Mouse (Mus musculus) embryonic facial prominence, embryonic 15.5 days (tissue): Measurements from ENCODE around the gene Rprml. TPM values are rescaled to one million over a fixed set of nuclear protein-coding genes. Genes with fewer than 3 reads are reported as not detected.
A peak's percentile ranks its signal among the peaks of the same experiment; 100 is the strongest.

Experiments used
- ATAC-seq: fragments of 200-750 bp; cut with Nextera tagmentation; 2 replicates; pipeline ENCODE4 v1.8.0; 2017; ENCODE audit warnings: low read depth, moderate TSS enrichment; ENCODE audit not compliant: insufficient number of reproducible peaks, low FRiP score, low TSS enrichment
- H3K27ac ChIP-seq: fragments of 300-500 bp; sonication (generic); replicated peaks from 2 replicates; pipeline ENCODE4 v1.5.1; 2015; ENCODE audit warnings: mild to moderate bottlenecking, inconsistent platforms
- H3K27me3 ChIP-seq: fragments of 300-500 bp; sonication (generic); 2 replicates; pipeline ENCODE4 v1.6.1; 2015; ENCODE audit warnings: inconsistent platforms
- H3K36me3 ChIP-seq: fragments of 300-500 bp; sonication (generic); 2 replicates; pipeline ENCODE4 v1.6.1; 2015; ENCODE audit warnings: mild to moderate bottlenecking, inconsistent platforms
- H3K4me1 ChIP-seq: fragments of 300-500 bp; sonication (generic); 2 replicates; pipeline ENCODE4 v1.6.1; 2015; ENCODE audit warnings: inconsistent platforms
- H3K4me2 ChIP-seq: fragments of 300-500 bp; sonication (generic); replicated peaks from 2 replicates; pipeline ENCODE4 v1.6.1; 2015; ENCODE audit warnings: mild to moderate bottlenecking, inconsistent platforms
- H3K4me3 ChIP-seq: fragments of 300-500 bp; sonication (generic); replicated peaks from 2 replicates; pipeline ENCODE4 v1.5.1; 2015; ENCODE audit warnings: mild to moderate bottlenecking, inconsistent platforms
- H3K9ac ChIP-seq: fragments of 300-500 bp; sonication (generic); 2 replicates; pipeline ENCODE4 v1.6.1; 2015; ENCODE audit warnings: inconsistent platforms
- H3K9me3 ChIP-seq: fragments of 300-500 bp; sonication (generic); replicated peaks from 2 replicates; pipeline ENCODE4 v1.6.1; 2016; ENCODE audit warnings: inconsistent platforms
- WGBS: fragments of 180-500 bp; shearing (Covaris S2); methylation state at CpG from one replicate; pipeline ENCODE4 v1.1.7; 2015; 5-methylcytosine and 5-hydroxymethylcytosine counted together
- polyA plus RNA-seq: library from polyadenylated mRNA; unstranded; fragments of >200 nt; fragmentation: Nextera tagmentation; extraction: Ambion mirVana; gene quantifications from 2 replicates; pipeline ENCODE4 v1.2.1, GENCODE M21; 2015

Rprml gene
- 0.22 and 0.32 TPM in 2 replicates for polyA plus RNA-seq

- peak within 1 kb of the TSS; percentile 82 for H3K4me2 ChIP-seq
- no peaks in the 10 kb centered on the region for H3K9me3 ChIP-seq
- H3K27me3 ChIP-seq, result peaks cover 88% of the 10 kb centered on the region
- under 1% methylated on average over 71 of the region's 71 CpGs for WGBS
- peaks cover 18% of the 10 kb centered on the region for H3K4me1 ChIP-seq
- H3K36me3 ChIP-seq, result no peaks in the 10 kb centered on the region
- ATAC-seq, result no peak
- peak within 1 kb of the TSS; percentile 42 for H3K4me3 ChIP-seq
- H3K27ac ChIP-seq, result no peak within 1 kb of the TSS
- 0 out of 2 replicates have a peak within 1 kb of the TSS, but pooled peaks have one; percentile 10 for H3K9ac ChIP-seq
Observed at GRCm38 (mm10) chr11:103649301-103649982, at the start of gene Rprml. TSS of gene Rprml (plus strand) at chr11:103649570.

DNA sequence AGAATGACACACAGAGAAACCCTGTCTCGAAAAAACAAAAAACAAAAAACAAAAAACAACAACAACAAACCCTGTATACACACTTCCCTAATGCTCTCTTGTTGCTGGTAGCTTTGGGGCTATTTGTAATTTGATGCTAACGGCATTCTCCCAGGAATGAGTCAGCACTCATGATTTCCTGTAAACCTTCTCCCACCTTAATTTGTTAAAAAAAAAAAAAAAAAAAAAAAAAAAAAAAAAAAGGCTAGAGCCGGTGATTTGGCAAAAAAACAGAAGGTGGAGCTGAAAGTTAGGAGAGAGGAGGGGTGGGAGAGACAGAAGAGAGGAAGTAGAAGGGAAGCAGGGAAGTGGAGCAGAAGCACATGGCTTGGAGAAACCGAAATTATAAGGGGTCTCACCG, 42.8 kb upstream of the Rprml start:
- Histone ChIP-seq H3K4me3 (no peak overlapping the region), H3K36me3 (no peaks in the 10 kb centered on the region), H3K9me3 (no peaks in the 10 kb centered on the region), H3K27me3 (no peaks in the 10 kb centered on the region), H3K4me1 (no peaks in the 10 kb centered on the region), H3K9ac (no peak overlapping the region), H3K4me2 (no peak overlapping the region), H3K27ac (no peak overlapping the region)
- no peak for ATAC-seq
- 52% methylated on average over 5 of the region's 5 CpGs for WGBS

- Histone ChIP-seq H3K27me3 (no peaks in the 10 kb centered on the region), H3K4me1 (no peaks in the 10 kb centered on the region), H3K9ac (no peak overlapping the region), H3K36me3 (no peaks in the 10 kb centered on the region), H3K4me3 (no peak overlapping the region), H3K9me3 (no peaks in the 10 kb centered on the region), H3K4me2 (no peak overlapping the region), H3K27ac (no peak overlapping the region)
- ATAC-seq, result no peak
- WGBS, result 88% methylated on average over 2 of the region's 2 CpGs
Observed at GRCm38 (mm10) chr11:103610772-103611171, 38.6 kb upstream of the Rprml start.

GRCm38 (mm10) chr11:103621040-103621439, 28.3 kb upstream of the Rprml start, which contains the start of gene Gm884:
TSS of gene Gm884 (minus strand) at chr11:103621140.
- no peak for ATAC-seq
- WGBS, result 81% methylated on average over 9 of the region's 9 CpGs
- no peak within 1 kb of the TSS for H3K27ac ChIP-seq
- no peaks in the 10 kb centered on the region for H3K9me3 ChIP-seq
- no peak within 1 kb of the TSS for H3K4me2 ChIP-seq
- H3K27me3 ChIP-seq, result no peaks in the 10 kb centered on the region
- no peak within 1 kb of the TSS for H3K4me3 ChIP-seq
- H3K36me3 ChIP-seq, result no peaks in the 10 kb centered on the region
- H3K4me1 ChIP-seq, result no peaks in the 10 kb centered on the region
- no peak within 1 kb of the TSS for H3K9ac ChIP-seq

GRCm38 (mm10) chr11:103627453-103627852, 21.9 kb upstream of the Rprml start:
- H3K9me3 ChIP-seq, result no peaks in the 10 kb centered on the region
- no peak overlapping the region for H3K4me3 ChIP-seq
- no peaks in the 10 kb centered on the region for H3K4me1 ChIP-seq
- H3K4me2 ChIP-seq, result no peak overlapping the region
- WGBS, result 80% methylated on average over 23 of the region's 23 CpGs
- ATAC-seq, result no peak
- H3K27me3 ChIP-seq, result no peaks in the 10 kb centered on the region
- H3K9ac ChIP-seq, result no peak overlapping the region
- no peak overlapping the region for H3K27ac ChIP-seq
- H3K36me3 ChIP-seq, result no peaks in the 10 kb centered on the region

GRCm38 (mm10) chr11:103634806-103635205, 14.6 kb upstream of the Rprml start:
- no peak overlapping the region for H3K9ac ChIP-seq
- no peak for ATAC-seq
- 83% methylated on average over 7 of the region's 7 CpGs for WGBS

GRCm38 (mm10) chr11:103635481-103635880, 13.9 kb upstream of the Rprml start:
- no peaks in the 10 kb centered on the region for H3K9me3 ChIP-seq
- H3K36me3 ChIP-seq, result no peaks in the 10 kb centered on the region

More at GRCm38 (mm10) chr11:103634806-103635205, 14.6 kb upstream of the Rprml start:
- no peak overlapping the region for H3K4me2 ChIP-seq
- no peaks in the 10 kb centered on the region for H3K36me3 ChIP-seq
- H3K27ac ChIP-seq, result no peak overlapping the region
- peaks cover 8% of the 10 kb centered on the region for H3K27me3 ChIP-seq
- H3K4me1 ChIP-seq, result no peaks in the 10 kb centered on the region
- no peaks in the 10 kb centered on the region for H3K9me3 ChIP-seq
- H3K4me3 ChIP-seq, result no peak overlapping the region

DNA sequence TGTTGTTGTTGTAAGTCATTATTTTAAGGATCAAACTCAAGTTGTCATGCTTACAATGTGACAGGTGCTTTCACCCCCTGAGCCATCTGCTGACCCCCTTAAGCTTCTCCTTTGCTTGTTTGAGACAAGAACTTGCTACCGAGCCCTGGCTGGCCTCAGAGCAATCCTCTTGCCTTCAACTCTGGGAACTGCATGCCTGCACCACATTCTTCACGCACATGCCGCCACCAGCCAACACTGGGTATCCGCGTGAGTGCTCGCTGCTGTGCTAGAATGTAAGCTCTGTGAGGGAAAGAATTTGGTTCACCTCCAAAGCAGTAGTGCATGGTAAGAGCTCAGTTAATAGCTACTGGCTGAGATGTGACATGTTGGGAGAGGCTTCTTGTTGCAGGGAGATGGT, 13.1 kb upstream of the Rprml start:
- no peak overlapping the region for H3K4me3 ChIP-seq
- 77% methylated on average over 6 of the region's 6 CpGs for WGBS
- no peak for ATAC-seq

More at GRCm38 (mm10) chr11:103635481-103635880, 13.9 kb upstream of the Rprml start:
- Histone ChIP-seq H3K9ac (no peak overlapping the region), H3K27ac (no peak overlapping the region), H3K4me1 (no peaks in the 10 kb centered on the region), H3K27me3 (peaks cover 15% of the 10 kb centered on the region), H3K4me3 (no peak overlapping the region), H3K4me2 (no peak overlapping the region)
- no peak for ATAC-seq
- WGBS, result 64% methylated on average over 3 of the region's 3 CpGs

DNA sequence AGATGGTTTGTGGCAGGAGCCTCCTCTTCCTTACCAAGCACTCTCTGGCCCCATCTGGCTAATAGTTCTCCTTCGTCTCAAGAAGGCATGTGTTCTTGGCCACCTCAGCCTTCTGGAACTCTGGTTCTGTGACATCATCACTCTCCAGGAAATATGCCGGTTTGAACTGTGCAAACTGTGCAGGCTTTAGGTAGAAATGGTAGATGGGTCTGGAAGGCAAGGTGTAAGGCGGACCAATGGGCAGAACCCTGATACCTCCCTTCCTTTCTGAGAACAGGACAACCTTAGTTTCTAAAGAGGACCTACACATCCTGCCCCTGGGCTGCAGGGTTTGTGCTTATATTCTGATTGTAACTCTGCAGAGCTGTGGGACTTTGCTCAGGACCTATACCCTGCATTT, 10.6 kb upstream of the Rprml start, which contains the start of gene Lyzl6:
TSS of gene Lyzl6 (minus strand) at position 101 of the 400 bp plus-strand sequence.
- Histone ChIP-seq H3K9me3 (no peaks in the 10 kb centered on the region), H3K36me3 (no peaks in the 10 kb centered on the region), H3K4me2 (no peak within 1 kb of the TSS), H3K9ac (no peak within 1 kb of the TSS), H3K27me3 (peaks cover 16% of the 10 kb centered on the region), H3K4me1 (no peaks in the 10 kb centered on the region), H3K27ac (no peak within 1 kb of the TSS), H3K4me3 (no peak within 1 kb of the TSS)
- no peak for ATAC-seq
- WGBS, result 69% methylated on average over 3 of the region's 3 CpGs

More for the DNA sequence above, 13.1 kb upstream of the Rprml start:
- no peaks in the 10 kb centered on the region for H3K4me1 ChIP-seq
- H3K36me3 ChIP-seq, result no peaks in the 10 kb centered on the region
- no peak overlapping the region for H3K9ac ChIP-seq
- H3K27me3 ChIP-seq, result peaks cover 16% of the 10 kb centered on the region
- no peaks in the 10 kb centered on the region for H3K9me3 ChIP-seq
- H3K4me2 ChIP-seq, result no peak overlapping the region
- no peak overlapping the region for H3K27ac ChIP-seq

DNA sequence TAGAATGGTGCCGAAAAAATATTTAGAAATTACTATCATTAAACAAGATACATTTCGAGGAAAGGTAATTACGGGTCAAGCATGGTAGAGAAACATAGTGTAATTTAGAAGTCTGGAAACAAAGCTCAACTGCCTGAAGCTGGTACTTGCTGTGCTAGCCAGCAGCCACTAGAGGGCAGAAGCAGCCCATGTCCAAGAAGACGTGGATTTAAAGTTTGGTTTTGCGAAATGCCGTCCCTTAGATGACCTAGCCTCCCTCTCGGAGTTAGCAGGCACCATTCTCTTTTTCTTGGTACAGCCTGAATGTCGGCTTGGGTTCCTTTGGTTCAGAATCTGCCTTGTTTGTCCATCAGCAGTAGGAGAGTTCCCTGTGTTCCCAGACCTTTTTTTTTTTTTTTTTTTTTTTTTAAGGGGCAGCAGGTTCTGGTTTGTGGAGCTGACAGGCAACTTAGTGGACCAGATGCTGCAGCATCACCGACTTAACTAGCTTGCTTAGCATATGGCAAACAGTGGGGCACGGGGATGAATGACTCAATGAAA, 9.9 kb upstream of the Rprml start:
- H3K4me1 ChIP-seq, result no peaks in the 10 kb centered on the region
- no peaks in the 10 kb centered on the region for H3K9me3 ChIP-seq
- no peaks in the 10 kb centered on the region for H3K36me3 ChIP-seq
- no peak for ATAC-seq
- H3K27ac ChIP-seq, result no peak overlapping the region
- H3K4me3 ChIP-seq, result no peak overlapping the region
- peaks cover 16% of the 10 kb centered on the region for H3K27me3 ChIP-seq
- WGBS, result 5% methylated on average over 10 of the region's 10 CpGs
- H3K9ac ChIP-seq, result no peak overlapping the region
- no peak overlapping the region for H3K4me2 ChIP-seq

DNA sequence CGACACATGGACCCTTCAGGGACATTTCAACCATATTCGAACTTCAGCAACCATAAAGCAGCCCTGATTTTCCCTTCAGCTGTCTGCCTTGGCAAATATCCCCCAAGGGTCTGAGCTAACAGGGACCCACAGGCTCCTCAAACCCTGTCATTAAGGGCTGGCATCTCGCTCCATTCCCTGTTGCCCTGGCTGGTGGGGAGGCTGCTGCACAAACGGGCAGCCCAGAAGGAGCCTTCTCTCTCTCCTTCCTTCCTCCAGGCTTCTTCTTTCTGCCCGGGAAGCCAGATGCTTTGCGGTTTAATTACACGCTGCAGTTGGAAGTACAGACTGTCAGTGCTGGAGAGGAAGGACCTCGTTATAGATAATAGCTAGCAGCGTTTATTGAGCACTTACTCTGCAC, 6.2 kb upstream of the Rprml start:
- peaks cover 40% of the 10 kb centered on the region for H3K27me3 ChIP-seq
- H3K4me3 ChIP-seq, result no peak overlapping the region
- H3K9me3 ChIP-seq, result no peaks in the 10 kb centered on the region
- no peak overlapping the region for H3K9ac ChIP-seq
- WGBS, result 50% methylated on average over 9 of the region's 9 CpGs
- no peak for ATAC-seq
- H3K4me1 ChIP-seq, result 0 out of 2 replicates have a peak, but pooled peaks cover 1% of the 10 kb centered on the region
- no peak overlapping the region for H3K4me2 ChIP-seq
- H3K27ac ChIP-seq, result no peak overlapping the region
- H3K36me3 ChIP-seq, result no peaks in the 10 kb centered on the region
